Mouse (Mus musculus) left cerebral cortex, postnatal 36 days (tissue): Measurements from ENCODE around the gene Meaf6. TPM values are rescaled to one million over a fixed set of nuclear protein-coding genes. Genes with fewer than 3 reads are reported as not detected.

ENCODE experiments used
- DNase-seq, 2 experiments: peaks; one replicate each; pipeline ENCODE4 v3.0.0; 2021 to 2022; ENCODE audit warnings: low spot score in 2 of 2, mixed read lengths in 1 of 2
- intact Hi-C: fragments of 180-260 bp; cut with DNase I; formaldehyde crosslinking; loops from one replicate; pipeline ENCODE4 v1.15.1; 2025
- total RNA-seq, 2 experiments: library from RNA; stranded (reverse); gene quantifications; 2 replicates each; pipeline ENCODE4 v1.2.3; 2021

Gene Meaf6
- total RNA-seq, 2 experiments from 2014 or later, result 123 to 140 TPM

DNA sequence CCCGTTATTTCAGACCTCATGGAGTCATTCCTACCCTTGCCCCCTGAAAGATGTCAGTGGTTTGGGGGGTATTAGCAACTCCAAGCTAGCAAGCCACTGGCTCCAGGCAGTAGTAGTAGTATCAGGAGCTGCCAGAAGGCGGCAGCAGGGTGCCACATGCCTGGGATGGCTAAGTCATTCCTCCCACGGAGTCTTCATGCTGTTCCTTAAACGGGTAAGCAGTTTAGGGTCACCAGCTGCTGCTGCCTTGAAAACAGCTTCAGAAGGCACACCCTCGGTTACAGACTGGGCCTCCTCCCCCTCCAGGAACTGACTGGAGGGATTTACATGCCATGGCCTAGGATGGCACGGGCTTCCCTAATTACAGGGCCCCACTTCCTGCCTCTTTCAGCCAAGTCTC, 29.7 kb downstream of the Meaf6 start:
- DNase-seq, result peak; percentile 85 to 86
- intact Hi-C loops, result no loop called here

DNA sequence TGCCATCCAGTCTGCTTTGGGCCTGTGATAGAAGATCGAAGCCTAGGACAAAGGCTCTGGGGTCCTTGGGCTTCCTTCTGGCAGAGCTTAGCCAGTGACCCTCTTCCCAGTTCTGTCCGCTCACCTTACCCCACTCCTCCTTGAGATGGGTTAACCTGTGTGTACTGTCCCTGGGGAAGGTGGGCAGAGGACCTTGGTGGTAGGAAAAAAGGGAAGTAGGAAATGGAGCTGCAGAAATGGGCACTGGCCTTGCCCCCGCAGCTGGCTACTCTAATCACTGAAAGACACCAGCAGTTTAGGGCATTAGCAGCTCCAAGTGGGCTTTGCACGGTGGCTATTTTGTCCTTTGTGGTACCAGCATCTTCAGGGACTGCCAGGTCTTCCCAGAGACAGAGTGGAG, 30.1 kb downstream of the Meaf6 start:
- intact Hi-C loops, result no loop called here
- no peak for DNase-seq

DNA sequence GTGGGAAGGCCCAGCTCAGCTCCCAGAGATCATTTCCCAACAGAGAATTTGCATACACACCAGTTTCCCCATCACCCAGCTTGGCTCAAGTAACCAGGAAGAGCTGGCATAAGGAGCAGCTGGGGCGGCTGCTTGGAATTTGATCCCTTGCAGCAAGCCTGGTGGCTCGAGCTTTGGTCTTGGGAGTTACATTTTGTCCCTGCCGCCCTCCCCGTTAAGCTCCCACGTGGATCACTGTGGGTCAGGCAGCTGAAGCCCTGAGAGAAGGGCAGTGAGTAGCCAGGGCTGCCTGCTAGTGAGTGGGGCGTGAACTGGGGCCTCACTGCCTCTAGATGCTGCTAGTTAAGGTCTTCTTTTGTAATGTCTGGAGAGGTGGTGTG, 30.8 kb downstream of the Meaf6 start:
- peak in 1 of 2 experiments; percentile 34 for DNase-seq
- intact Hi-C loops, result no loop called here

DNA sequence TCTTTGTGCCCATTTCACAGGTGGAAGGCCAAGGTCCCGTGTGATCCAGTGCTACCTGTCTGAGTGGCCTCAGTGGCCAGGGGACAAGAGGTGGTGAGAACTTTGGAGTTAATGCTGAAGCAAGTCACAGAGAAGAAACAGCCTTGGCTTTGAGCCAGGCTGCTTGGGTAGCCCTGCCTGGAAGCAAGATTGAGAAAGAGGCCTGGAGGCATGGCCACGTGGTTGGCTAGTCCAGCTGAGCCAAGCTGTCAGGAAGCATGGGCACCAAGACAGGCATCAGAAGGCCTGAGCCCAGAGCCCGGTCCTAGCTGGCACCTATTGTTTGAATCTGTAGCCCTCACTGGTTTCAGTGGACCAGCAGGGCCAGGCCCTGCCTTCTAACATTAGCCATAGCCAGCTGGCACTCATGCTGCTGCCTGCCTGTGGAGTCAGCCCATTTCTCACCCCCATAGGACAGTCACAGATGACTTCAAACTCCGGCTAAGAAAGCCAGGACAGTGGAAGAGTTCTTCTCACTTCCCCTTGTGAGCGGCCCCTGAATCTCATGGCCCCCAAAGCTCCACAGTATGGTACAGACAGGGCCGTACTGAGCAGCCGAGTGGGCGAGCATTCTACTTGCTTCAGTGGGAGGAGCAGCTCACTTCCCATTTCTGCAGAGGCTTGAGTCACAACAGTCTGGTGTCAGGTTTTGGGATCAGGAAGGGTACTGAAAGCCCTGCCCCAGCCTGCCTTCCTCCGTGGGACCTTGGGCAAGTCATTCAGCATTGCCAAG, 31.3 kb downstream of the Meaf6 start:
- DNase-seq, result peak; percentile 56 to 58
- intact Hi-C loops, result no loop called here

DNA sequence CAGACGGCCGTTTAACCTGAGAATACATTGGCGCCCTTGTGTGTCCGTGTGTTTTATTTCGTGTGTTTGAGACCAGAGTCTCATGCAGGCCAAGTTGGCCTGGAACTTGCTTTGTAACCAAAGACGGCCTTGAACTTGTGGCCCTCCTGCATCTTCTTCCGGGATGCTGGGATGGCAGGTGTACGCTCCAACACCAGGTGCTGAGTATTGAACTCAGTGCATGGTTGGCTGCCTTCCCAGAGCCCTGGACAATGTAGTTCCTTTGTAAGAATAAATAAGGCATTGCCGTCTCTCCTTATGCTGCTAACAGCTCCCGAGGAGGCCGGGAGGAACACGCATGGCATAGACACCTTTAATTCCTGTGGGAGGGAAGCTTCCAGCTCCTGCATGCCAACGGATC, 32.0 kb downstream of the Meaf6 start:
- intact Hi-C loops, result no loop called here
- no peak for DNase-seq

DNA sequence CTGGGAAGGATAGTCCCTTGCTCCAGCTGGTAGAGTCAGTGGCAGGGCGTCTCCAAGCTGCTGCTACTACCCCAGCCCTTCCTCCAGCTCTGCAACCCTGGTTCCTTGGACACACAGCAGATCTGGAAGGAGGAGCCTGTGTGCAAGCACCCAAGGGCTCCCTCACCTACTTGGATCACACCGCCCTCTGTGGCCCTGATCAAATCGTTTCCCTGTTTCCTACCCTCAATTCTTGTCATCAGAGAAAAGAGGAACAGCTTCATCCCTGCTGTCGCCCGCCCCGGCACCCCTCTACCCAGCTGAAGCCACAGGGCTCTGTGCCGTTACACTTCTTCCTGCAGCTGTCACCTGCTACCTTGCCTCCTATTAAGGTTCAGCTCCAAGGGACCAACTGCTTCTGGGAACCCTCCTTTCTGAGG, 33.0 kb downstream of the Meaf6 start:
- intact Hi-C loops, result no loop called here
- DNase-seq, result no peak

DNA sequence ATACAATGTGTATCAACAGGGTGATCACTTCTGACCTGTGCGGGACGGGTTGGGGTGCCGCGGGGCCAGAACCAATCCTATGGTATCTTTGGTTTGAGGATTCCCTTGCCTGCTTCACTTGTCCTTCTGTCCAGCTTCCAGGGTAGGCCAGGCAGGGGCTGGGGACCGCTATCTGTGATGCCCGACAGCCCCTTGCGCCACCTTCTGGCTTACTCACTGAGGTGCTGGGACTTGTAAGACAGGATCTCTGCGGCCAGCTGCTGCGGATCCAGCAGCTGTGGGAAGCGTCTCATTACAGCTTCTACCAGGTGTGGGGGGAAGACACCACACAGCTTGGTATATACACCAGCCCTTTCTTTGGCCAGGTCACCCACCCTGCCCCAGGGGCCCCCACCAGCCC, 34.1 kb downstream of the Meaf6 start:
- no peak for DNase-seq

DNA sequence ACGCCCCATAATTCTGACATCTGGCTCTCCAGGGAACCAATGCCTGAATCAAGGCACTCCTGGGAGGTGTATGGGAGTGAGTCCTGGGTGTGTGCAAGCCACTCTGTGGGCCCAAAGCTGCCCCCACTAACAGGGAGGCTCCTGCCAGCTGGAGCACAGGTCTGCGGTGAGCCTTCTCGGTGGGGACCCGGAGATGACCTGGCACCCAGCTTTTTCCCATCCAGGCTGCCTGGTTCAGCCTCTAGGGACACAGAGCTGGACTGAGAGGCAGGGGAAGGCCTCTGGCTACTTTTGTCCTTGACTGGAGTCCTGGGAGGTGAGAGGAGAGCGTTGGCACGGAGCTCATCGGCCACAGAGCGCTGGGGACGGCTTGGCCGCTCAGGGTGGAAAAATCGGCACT, 34.8 kb downstream of the Meaf6 start:
- no peak for DNase-seq
- intact Hi-C loops, result no loop called here

More for the DNA sequence above, 34.1 kb downstream of the Meaf6 start:
- intact Hi-C loops, result no loop called here

DNA sequence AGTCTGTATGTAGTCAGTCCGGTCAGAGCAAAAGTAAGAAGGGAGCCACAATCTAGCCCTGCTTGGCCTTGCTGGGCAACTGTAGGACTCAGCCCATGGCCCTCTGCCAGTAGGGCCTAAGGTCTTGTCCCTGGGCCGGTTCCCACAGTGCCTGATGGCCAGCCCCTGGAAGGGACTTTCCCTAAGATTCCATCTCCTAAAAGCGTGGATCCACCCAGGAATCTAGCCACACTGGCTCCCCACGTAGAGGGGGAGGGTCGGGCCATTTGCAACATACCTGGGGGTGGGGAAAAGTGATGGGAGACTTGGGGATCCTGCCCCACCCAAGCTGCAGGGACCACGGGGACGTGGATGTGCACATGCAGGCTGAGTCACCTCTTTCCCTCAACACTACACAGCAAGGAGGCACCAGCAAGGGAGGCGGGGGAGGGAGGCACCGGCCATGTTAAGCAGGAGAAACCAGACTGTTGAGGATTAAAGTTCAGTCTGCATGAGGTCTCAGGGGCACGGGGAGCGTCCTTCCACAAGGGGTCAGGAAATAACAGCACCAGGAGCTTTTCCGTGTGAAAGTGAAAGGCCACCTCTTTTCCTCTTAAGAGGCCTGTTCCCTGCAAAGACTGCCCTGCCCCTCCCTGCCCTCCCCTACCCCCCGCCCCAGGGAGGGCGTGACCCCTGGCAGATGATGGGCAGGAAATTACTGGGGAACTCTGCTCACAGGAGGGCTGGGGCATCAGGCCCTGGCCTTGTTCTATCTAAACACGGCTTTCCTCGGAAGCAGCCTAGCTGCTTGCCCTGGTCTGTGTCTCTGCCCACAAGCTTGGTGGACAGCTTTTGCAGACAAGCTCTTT, 37.7 kb downstream of the Meaf6 start:
- DNase-seq, result no peak
- intact Hi-C loops, result no loop called here

DNA sequence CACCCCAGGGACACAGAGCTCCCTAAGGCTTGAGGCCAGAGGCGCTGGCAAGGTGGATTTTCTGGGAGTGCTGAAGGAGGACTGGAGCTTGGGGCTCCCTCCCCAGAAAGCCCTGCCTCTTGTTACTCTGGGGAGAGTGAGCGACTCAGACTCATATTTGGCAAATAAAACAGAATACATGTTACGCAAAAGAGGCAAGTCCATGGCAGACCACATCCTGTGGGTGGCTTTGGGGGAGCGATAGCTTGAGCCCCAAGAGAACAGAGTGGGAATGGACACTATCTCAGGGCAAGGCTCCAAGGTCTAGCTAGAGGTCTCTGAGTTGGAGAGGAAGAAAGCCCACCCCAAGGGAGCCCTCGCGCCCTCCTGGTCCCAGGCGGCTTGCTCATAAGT, 38.3 kb downstream of the Meaf6 start:
- no peak for DNase-seq
- intact Hi-C loops, result no loop called here

DNA sequence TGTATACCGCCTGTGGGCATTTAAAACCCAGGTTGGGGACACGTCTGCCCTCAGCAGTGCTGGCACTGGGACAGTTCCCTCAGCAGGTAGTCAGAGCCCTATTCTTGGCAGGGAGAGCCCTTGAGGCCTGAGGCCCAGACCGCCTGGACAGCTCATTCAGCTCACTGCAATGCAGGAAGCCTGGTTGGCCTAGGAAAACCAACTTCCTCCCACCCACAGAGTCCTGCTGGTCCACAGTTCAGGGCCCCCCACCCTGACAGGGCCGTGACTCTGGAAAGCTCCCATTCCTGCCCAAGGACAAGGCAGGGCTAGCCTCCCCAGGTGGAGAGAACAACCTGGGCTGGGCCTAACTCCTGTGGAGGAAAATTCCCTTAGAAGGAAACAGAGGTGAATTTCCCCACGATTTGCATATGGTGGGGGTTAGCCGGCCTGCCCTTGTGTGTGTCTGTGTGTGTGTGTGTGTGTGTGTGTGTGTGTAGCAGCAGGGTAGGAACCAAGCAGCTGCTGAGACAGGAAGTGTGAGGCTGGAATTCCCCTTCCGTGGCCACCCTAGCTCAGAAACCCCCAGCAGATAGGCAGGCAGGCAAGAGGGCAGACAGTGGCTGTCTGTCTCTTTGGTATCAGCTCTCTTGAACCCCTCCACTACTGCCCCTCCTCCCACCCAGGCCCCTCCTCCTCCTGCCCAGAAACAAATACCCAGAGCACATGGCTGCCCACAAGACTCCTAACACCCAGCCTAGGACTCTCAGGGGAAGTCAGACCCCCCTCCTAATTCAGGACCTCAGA, 39.7 kb downstream of the Meaf6 start:
- DNase-seq, result no peak
- intact Hi-C loops, result no loop called here

DNA sequence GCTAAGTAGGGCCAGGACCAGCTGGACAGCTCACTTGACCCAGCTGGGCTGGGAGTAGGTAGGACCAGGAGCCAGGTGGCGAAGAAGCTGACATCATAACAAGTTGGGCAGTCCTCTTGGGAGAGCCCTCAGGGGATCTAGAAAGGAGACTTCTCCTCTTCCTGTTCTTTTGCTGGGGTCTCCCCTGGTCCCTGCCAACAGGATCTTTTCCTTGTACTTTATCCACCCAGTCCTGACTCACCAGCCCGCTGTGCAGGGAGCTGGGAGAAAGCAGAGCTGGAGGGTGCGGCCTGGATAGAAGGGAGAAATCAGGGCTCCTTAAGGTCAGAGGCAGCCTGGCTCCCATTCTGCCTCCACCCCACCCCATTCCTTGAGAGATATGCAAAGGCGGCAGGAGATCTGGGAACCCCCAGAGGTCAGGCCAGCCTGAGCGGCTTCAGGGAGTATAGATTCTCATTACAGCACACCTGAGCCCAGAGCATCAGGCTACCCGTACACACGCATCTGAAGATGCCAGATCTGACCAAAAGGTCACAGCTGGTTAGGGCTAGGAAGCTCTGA, 40.5 kb downstream of the Meaf6 start:
- no peak for DNase-seq
- intact Hi-C loops, result no loop called here

DNA sequence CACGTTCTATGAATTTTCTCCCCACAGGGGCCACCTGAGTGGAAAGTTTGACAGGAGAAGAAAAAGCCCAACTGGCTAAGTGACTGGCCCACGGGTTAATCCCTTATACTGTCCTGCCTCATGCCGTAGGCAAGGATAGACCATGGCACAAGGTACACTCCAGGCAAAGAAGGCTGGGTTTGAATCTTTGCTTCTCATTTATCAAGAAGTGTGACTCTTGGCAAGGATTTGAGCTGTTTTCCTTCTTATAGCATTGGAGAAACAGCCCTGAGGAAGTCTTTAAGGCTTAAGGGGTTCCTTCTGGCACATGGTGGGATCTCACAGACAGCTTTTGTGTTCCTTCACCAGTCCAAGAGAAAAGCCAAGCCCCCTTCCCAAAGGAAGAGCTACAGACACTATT, 41.3 kb downstream of the Meaf6 start:
- no peak for DNase-seq
- intact Hi-C loops, result no loop called here

DNA sequence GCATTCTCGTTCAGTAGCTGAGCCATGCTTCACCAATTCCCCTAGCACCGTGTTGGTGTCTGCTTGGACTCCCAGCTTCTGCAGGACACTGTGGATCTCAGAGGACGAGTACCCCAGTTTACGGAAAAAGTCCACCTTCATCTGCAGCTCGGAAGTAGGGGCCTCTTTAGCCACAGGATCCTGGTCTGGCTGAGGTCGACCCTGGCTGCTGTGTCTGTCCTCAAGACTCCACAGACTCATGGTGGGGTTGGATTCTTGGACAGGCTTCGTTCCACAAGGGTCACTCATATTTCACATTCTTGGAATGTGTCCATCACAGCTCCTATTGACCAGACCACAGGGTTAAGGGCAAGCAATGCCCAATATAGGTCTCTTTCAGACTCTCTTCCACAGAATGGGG, 41.8 kb downstream of the Meaf6 start:
- intact Hi-C loops, result no loop called here
- DNase-seq, result no peak

DNA sequence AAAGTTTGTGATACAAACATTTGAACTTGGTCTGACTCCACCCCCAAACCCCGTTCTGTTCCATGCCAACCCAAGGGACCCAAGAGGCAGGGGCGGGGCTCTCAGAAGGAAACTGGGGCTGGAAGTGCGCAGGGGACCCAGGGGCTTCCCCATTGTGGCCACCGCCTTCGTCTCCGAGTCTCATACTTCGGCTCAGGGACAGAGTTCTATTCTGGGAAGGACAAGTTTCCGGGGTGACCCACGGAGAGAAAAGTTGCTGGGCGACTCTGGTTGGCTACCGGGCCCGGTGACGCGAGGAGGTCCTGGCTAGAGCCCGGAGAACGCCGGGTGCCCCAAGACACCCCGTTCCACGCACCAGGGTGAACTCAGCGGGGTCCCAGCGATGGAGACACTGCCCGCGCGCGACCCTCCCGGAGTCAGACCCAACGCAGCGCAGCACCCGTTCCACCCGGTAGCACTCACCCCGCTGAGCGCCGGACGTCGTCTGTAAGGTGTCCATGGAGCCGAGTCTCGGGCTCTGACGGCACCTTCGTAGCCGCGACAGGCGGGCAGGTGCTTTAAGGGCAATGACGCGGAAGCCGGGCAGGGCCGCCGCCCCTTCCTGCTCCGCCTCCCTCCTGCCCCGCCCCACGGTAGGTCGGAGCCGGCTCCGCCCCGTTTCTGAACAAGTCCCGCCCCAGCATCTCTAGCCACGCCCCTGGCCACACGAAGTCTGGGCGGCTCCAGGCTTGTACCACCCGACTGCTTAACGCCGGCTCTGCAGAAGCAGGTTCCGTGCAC, 42.6 kb downstream of the Meaf6 start, which contains the start of gene Zc3h12a:
TSS of gene Zc3h12a (minus strand) at position 536 of the 780 bp plus-strand sequence.
- intact Hi-C loops, result no loop called here

DNA sequence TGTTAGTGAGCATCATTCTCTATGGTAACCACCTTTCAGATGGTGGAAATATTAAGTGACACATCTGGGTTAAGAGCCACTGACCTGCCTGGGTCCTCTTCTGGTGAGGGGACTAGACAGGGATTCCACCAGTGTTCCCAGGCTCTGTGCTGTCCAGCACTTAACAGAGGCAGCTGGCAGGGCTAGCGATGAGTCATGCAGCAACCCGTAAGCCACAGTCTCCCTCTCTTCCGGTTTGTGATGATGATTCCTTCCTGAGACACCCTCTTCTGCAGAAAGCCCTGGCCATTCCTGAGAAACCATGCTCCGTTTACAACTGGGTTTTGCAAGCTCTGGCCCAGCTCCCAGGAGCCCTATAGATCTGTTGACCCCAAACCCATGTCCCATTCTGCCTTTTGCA, 46.6 kb downstream of the Meaf6 start:
- DNase-seq, result no peak
- intact Hi-C loops, result no loop called here

More for the DNA sequence above, 42.6 kb downstream of the Meaf6 start, which contains the start of gene Zc3h12a:
- DNase-seq, result peak; percentile 62 to 63

DNA sequence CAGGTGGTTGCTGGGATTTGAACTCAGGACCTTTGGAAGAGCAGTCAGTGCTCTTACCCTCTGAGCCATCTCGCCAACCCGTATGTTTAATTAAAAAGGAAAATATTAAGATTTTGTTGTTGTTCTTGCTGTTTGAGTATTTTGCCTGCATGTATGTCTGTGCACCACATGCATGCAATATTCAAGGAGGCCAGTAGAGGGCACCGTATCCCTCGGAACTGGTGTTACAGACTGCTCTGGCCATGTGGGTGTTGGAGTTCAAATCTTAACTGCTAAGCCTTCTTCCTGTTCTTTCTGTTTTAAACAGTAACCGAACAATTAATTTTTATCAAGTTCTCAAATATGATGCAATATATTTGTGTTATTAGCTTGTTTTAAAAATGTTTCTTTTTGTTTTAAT, 47.5 kb downstream of the Meaf6 start:
- intact Hi-C loops, result no loop called here
- DNase-seq, result no peak

DNA sequence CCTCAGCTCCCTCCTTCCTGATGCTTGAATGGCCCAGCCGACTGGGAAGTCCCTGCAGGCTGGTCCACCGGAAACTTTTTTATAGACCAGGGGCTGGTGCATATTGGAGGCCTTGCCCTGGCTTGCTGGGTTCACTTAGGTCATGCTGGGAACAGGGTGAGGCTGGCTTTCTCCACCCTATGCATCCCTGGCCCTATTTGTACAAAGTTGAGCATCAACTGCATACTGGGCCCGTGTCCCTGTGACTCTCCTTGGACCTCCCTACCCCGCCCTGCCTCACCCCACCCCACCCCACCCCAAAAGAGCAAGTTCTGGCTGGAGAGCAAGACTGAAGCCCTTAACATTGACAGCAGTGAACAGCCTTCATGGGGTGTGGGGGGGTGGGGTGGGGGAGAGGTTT, 49.3 kb downstream of the Meaf6 start:
- intact Hi-C loops, result no loop called here
- no peak for DNase-seq

DNA sequence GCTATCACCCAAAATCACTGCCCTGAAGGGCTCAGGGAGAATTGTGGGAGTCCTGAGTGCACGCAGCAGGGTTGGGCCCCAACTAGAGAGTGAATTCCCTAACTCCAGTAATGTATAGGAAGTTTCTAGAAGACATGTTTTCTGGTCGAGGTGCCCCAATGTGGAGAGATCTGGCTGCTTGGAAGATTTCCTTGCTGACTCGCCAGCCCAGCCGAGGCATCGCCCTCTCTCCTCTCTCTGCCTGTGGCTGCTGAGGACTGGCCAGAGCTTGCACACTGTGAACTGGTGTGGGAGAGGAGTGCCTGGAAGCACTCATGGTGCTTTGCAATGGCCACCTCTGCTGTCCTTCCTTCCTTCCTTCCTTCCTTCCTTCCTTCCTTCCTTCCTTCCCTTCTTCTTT, 49.7 kb downstream of the Meaf6 start:
- no peak for DNase-seq
- intact Hi-C loops, result no loop called here
